Mouse (Mus musculus) cerebellum, adult 18-20 months (tissue): ENCODE results near the gene Nop2.

ENCODE experiments used
- DNase-seq, 2 experiments: peaks; one replicate each; pipeline ENCODE4 v3.0.0; 2021

Gene Nop2

DNA sequence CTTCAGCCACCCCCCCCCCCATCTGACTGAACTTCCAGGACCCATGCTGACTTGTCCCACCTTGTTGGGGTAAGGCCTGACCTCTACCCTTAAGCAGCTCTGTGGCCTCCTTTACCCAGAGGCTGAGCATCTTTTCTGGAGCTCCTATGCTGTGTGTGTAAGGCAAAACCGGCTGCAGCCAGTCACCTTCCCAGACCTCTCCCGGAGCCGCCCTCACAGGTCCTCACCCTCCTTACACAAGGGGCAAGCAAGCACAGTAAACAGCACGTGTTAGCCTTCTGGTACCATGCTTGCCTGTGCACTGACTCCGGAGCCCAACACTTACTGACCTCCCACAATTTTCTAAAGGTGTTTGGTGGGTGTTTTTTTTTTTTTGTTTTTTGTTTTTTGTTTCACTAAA is 43.8 kb downstream of the Nop2 start:
- no peak for DNase-seq

GRCm38 (mm10) chr6:125179601-125180000 is 47.9 kb downstream of the Nop2 start:
- no peak for DNase-seq

DNA sequence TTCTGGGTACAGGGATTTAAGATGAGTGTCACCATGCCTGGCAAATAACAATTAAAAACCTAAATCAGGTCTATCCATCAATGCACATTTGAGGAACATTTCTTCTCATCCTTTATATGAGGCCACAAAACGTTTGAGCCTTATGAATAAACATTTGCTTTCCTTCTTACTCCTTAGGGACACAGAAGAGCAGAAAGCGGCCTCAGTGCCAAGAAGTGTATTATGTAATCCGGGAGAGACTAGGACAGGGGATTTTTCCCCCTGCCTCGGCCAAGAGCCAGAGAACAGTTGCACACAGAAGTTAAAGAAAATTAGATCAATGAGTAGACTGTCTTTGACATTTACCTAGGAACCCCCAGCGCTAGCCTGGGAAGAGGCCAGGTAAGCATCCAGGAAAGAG is 50.4 kb downstream of the Nop2 start:
- no peak for DNase-seq

DNA sequence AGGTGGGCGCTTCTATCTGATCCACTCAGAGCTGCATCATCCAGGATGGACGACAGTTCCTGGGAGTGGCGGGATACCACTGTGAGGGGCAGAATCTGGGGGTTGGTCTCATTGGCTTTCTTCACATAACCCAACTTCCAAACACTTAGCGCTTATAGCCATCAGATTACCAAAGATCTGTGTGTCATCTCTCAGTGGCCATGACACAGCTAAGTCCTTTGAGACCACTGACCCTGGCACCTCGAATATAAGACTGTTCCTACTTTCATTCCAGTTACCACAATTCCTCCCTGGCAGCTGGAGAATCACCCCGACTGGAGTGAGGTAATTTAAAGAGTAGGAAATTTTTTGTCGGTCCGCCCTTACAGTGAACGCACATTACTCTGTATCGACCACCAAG is 54.5 kb downstream of the Nop2 start:
- DNase-seq: no peak

GRCm38 (mm10) chr6:125190816-125191215 is 59.1 kb downstream of the Nop2 start:
- no peak for DNase-seq

- peak; percentile 97 to 98 for DNase-seq
Measured at GRCm38 (mm10) chr6:125191332-125192015, 59.8 kb downstream of the Nop2 start, which contains the start of the genes Ncapd2 and Mrpl51. Ncapd2 (minus strand) TSS chr6:125191701. Mrpl51 (plus strand) TSS chr6:125191801.

- DNase-seq: peak; percentile 94 to 96
Measured at GRCm38 (mm10) chr6:125192016-125192714, 60.5 kb downstream of the Nop2 start.

DNA sequence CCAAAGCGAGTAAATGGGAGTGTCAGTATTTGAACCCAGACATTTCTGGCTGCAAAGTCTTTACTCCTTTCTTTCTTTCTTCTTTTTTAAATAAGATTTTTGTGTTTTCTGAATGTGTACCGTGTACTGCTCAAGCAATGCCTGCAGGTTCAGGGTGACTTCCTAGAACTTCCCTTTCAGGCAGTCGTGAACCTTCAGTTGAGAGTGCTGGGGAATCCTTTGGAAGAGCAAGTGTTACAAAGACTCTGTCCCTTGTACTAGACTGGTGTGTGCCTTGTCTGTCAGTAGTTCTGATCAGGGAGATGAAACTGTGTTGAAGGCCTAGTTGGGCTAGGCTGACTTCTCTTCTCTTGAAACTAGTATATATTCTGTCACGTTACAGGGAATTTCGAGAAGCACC is 61.1 kb downstream of the Nop2 start:
- DNase-seq: no peak

DNA sequence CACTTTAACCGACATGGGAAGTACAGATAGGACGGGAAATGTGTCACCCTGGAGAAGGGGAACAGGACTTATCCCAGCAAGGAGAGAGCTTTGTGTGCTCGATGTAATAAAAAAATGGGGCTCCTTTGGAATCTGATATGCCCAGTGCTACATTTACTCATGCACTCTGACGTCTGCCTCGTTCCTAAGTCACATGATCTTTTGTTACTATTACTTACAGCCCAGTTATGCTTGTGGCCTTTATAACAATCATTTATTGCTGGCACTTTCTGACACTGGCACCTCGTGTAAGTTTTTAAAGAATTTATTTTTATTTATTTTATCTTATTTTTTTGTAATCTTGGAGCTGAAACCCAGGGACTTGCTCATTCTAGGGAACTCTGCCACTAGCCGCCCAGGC is 61.7 kb downstream of the Nop2 start:
- no peak for DNase-seq
